Mouse (Mus musculus) spleen, adult 10 weeks (tissue): Measurements from ENCODE around the gene Shisa8. TPM values are rescaled to one million over a fixed set of nuclear protein-coding genes. Genes with fewer than 3 reads are reported as not detected.

Experiments
- polyA plus RNA-seq: library from polyadenylated mRNA; stranded (reverse); fragments of 350-450 nt; fragmentation: Illumina TruSeq; extraction: RNeasy Lipid Tissue Mini Kit (QIAGEN cat#74804); gene quantifications from one replicate; pipeline ENCODE4 v1.2.3, GENCODE M21; 2015; ENCODE audit warnings: low replicate concordance; ENCODE audit not compliant: insufficient read depth

The Shisa8 gene
- polyA plus RNA-seq = 0.11 TPM

GRCm38 (mm10) chr15:82212752-82213063 is at the start of gene Shisa8:
Shisa8 (minus strand) TSS chr15:82212815.

GRCm38 (mm10) chr15:82252097-82252496 is 39.5 kb upstream of the Shisa8 start, which contains the start of gene 1500009C09Rik:
1500009C09Rik (plus strand) TSS chr15:82252397.

GRCm38 (mm10) chr15:82244115-82244804 is 31.6 kb upstream of the Shisa8 start, which contains the start of gene Cenpm:
Cenpm (minus strand) TSS chr15:82244748.

GRCm38 (mm10) chr15:82223657-82224601 is 11.3 kb upstream of the Shisa8 start, which contains the start of gene Tnfrsf13c:
Tnfrsf13c (minus strand) TSS chr15:82224369.

Other genes starting within 250 kb of the Shisa8 start
- gene 1700029P11Rik, start 232.3 kb downstream of the Shisa8 start, polyA plus RNA-seq = not detected
- 51.6 TPM for gene Xrcc6, start 225.0 kb downstream of the Shisa8 start, polyA plus RNA-seq
- 24.1 TPM for gene Desi1, start 179.0 kb downstream of the Shisa8 start, polyA plus RNA-seq
- 237 TPM for gene Snu13, start 165.2 kb downstream of the Shisa8 start, polyA plus RNA-seq
- not detected for gene 4930407I10Rik, start 153.7 kb downstream of the Shisa8 start, polyA plus RNA-seq
- not detected for gene Mei1, start 142.8 kb downstream of the Shisa8 start, polyA plus RNA-seq
- gene Ccdc134, start 84.9 kb downstream of the Shisa8 start, polyA plus RNA-seq = 33.7 TPM
- 50.6 TPM for gene Srebf2, start 65.6 kb downstream of the Shisa8 start, polyA plus RNA-seq
- 108 TPM for gene Tnfrsf13c, start 11.6 kb upstream of the Shisa8 start, polyA plus RNA-seq
- 4.6 TPM for gene Cenpm, start 31.9 kb upstream of the Shisa8 start, polyA plus RNA-seq
- not detected for gene 1500009C09Rik, start 39.6 kb upstream of the Shisa8 start, polyA plus RNA-seq
- gene Sept3, start 62.1 kb upstream of the Shisa8 start, polyA plus RNA-seq = 3.2 TPM
- not detected for gene Wbp2nl, start 86.1 kb upstream of the Shisa8 start, polyA plus RNA-seq
- 51.6 TPM for gene Naga, start 126.1 kb upstream of the Shisa8 start, polyA plus RNA-seq
- gene Pheta2, start 126.1 kb upstream of the Shisa8 start, polyA plus RNA-seq = 4.0 TPM
- 64.5 TPM for gene Smdt1, start 126.1 kb upstream of the Shisa8 start, polyA plus RNA-seq
- 263 TPM for gene Ndufa6, start 141.5 kb upstream of the Shisa8 start, polyA plus RNA-seq
- 10.1 TPM for gene Cyp2d22, start 167.4 kb upstream of the Shisa8 start, polyA plus RNA-seq
- gene Cyp2d11, start 181.2 kb upstream of the Shisa8 start, polyA plus RNA-seq = not detected
- gene Cyp2d10, start 194.4 kb upstream of the Shisa8 start, polyA plus RNA-seq = not detected
- not detected for gene Cyp2d9, start 220.6 kb upstream of the Shisa8 start, polyA plus RNA-seq